Mouse (Mus musculus): Measurements from ENCODE around the gene Taf9. TPM values are rescaled to one million over a fixed set of nuclear protein-coding genes. Genes with fewer than 3 reads are reported as not detected.

The Taf9 gene
- polyA plus RNA-seq, 1 experiment from 2014 or later = 20.1 TPM

- 75% methylated on average over 8 of the region's 8 CpGs for WGBS (ENCODE audit: insufficient replicate concordance)
- no peak for TF ChIP-seq EP300 (IDR thresholded peaks at IDR 0.05; ENCODE audit: low read depth)
- peak; percentile 49 for TF ChIP-seq CTCF (IDR thresholded peaks at IDR 0.05; ENCODE audit: low read depth)
Observed at GRCm38 (mm10) chr13:100607756-100608155, 43.6 kb upstream of the Taf9 start.

GRCm38 (mm10) chr13:100611266-100611665 lies 40.1 kb upstream of the Taf9 start:
- Histone ChIP-seq H3K9me3 (ENCODE audit: low read length) (0 out of 2 replicates have a peak, but pooled peaks cover 3% of the 10 kb centered on the region), H3K36me3 (replicated peaks; ENCODE audit: insufficient read depth, low read length) (peaks cover 12% of the 10 kb centered on the region), H3K27me3 (ENCODE audit: insufficient read depth, low read length) (no peaks in the 10 kb centered on the region), H3K4me3 (ENCODE audit: low read depth, low read length) (no peak overlapping the region), H3K27ac (ENCODE audit: low read depth) (no peak overlapping the region), H3K9ac (replicated peaks) (no peak overlapping the region), H3K4me2 (ENCODE audit: low read depth, low read length) (no peak overlapping the region), H3K4me1 (ENCODE audit: insufficient read depth) (0 out of 2 replicates have a peak, but pooled peaks cover 4% of the 10 kb centered on the region)
- DNase-seq (no peak), ATAC-seq (no peak)
- TF ChIP-seq EP300 (IDR thresholded peaks at IDR 0.05; ENCODE audit: low read depth) (no peak), CTCF (IDR thresholded peaks at IDR 0.05; ENCODE audit: low read depth) (no peak)
- WGBS (ENCODE audit: insufficient replicate concordance) = 86% methylated on average over 13 of the region's 13 CpGs

More at GRCm38 (mm10) chr13:100607756-100608155, 43.6 kb upstream of the Taf9 start:
- ATAC-seq (no peak), DNase-seq (no peak)
- Histone ChIP-seq H3K27ac (ENCODE audit: low read depth) (no peak overlapping the region), H3K4me1 (ENCODE audit: insufficient read depth) (peaks cover 4% of the 10 kb centered on the region; the same call in 1 of the 2 replicates), H3K4me2 (ENCODE audit: low read depth, low read length) (no peak overlapping the region), H3K36me3 (replicated peaks; ENCODE audit: insufficient read depth, low read length) (peaks cover 12% of the 10 kb centered on the region), H3K27me3 (ENCODE audit: insufficient read depth, low read length) (no peaks in the 10 kb centered on the region), H3K4me3 (ENCODE audit: low read depth, low read length) (no peak overlapping the region), H3K9me3 (ENCODE audit: low read length) (0 out of 2 replicates have a peak, but pooled peaks cover 3% of the 10 kb centered on the region), H3K9ac (replicated peaks) (no peak overlapping the region)

- ATAC-seq = no peak
- 87% methylated on average over 10 of the region's 10 CpGs for WGBS (ENCODE audit: insufficient replicate concordance)
Observed at GRCm38 (mm10) chr13:100612251-100612650, 39.1 kb upstream of the Taf9 start.

GRCm38 (mm10) chr13:100612903-100613302 lies 38.5 kb upstream of the Taf9 start:
- Histone ChIP-seq H3K27me3 (ENCODE audit: insufficient read depth, low read length) (no peaks in the 10 kb centered on the region), H3K4me1 (ENCODE audit: insufficient read depth) (no peaks in the 10 kb centered on the region), H3K27ac (ENCODE audit: low read depth) (no peak overlapping the region), H3K4me3 (ENCODE audit: low read depth, low read length) (no peak overlapping the region), H3K9me3 (ENCODE audit: low read length) (no peaks in the 10 kb centered on the region), H3K4me2 (ENCODE audit: low read depth, low read length) (no peak overlapping the region), H3K36me3 (replicated peaks; ENCODE audit: insufficient read depth, low read length) (peaks cover 19% of the 10 kb centered on the region), H3K9ac (replicated peaks) (no peak overlapping the region)
- ATAC-seq (no peak), DNase-seq (no peak)
- 54% methylated on average over 2 of the region's 2 CpGs for WGBS (ENCODE audit: insufficient replicate concordance)
- no peak for TF ChIP-seq EP300 (IDR thresholded peaks at IDR 0.05; ENCODE audit: low read depth)
- peak; percentile 46 for TF ChIP-seq CTCF (IDR thresholded peaks at IDR 0.05; ENCODE audit: low read depth)

More at GRCm38 (mm10) chr13:100612251-100612650, 39.1 kb upstream of the Taf9 start:
- Histone ChIP-seq H3K27me3 (ENCODE audit: insufficient read depth, low read length) (no peaks in the 10 kb centered on the region), H3K4me2 (ENCODE audit: low read depth, low read length) (no peak overlapping the region), H3K27ac (ENCODE audit: low read depth) (no peak overlapping the region), H3K4me3 (ENCODE audit: low read depth, low read length) (no peak overlapping the region), H3K4me1 (ENCODE audit: insufficient read depth) (no peaks in the 10 kb centered on the region), H3K9ac (replicated peaks) (no peak overlapping the region), H3K9me3 (ENCODE audit: low read length) (0 out of 2 replicates have a peak, but pooled peaks cover 3% of the 10 kb centered on the region), H3K36me3 (replicated peaks; ENCODE audit: insufficient read depth, low read length) (peaks cover 13% of the 10 kb centered on the region)
- DNase-seq = no peak
- TF ChIP-seq CTCF (IDR thresholded peaks at IDR 0.05; ENCODE audit: low read depth) = no peak
- no peak for TF ChIP-seq EP300 (IDR thresholded peaks at IDR 0.05; ENCODE audit: low read depth)

- peak within 1 kb of the TSS; percentile 93 for H3K4me2 ChIP-seq (ENCODE audit: low read depth, low read length)
- H3K4me1 ChIP-seq (ENCODE audit: insufficient read depth) = no peaks in the 10 kb centered on the region
- ATAC-seq (peak; percentile 90), DNase-seq (peak; percentile 67)
- peak within 1 kb of the TSS; percentile 81 for H3K27ac ChIP-seq (ENCODE audit: low read depth)
- peak within 1 kb of the TSS; percentile 79 for H3K4me3 ChIP-seq (ENCODE audit: low read depth, low read length)
- peaks cover 28% of the 10 kb centered on the region for H3K36me3 ChIP-seq (replicated peaks; ENCODE audit: insufficient read depth, low read length)
- H3K9ac ChIP-seq (replicated peaks) = peak within 1 kb of the TSS; percentile 73
- no peaks in the 10 kb centered on the region for H3K9me3 ChIP-seq (ENCODE audit: low read length)
- H3K27me3 ChIP-seq (ENCODE audit: insufficient read depth, low read length) = no peaks in the 10 kb centered on the region
- WGBS (ENCODE audit: insufficient replicate concordance) = 3% methylated on average over 60 of the region's 77 CpGs
- TF ChIP-seq CTCF (IDR thresholded peaks at IDR 0.05; ENCODE audit: low read depth) (no peak; the same call in 1 of the 2 replicates), EP300 (IDR thresholded peaks at IDR 0.05; ENCODE audit: low read depth) (no peak)
Observed at GRCm38 (mm10) chr13:100616181-100617087, 34.9 kb upstream of the Taf9 start, which contains the start of gene Marveld2. TSS of gene Marveld2 (minus strand) at chr13:100616971.

- DNase-seq (no peak), ATAC-seq (no peak)
- no peak overlapping the region for H3K4me3 ChIP-seq (ENCODE audit: low read depth, low read length)
- H3K4me2 ChIP-seq (ENCODE audit: low read depth, low read length) = no peak overlapping the region
- H3K27me3 ChIP-seq (ENCODE audit: insufficient read depth, low read length) = no peaks in the 10 kb centered on the region
- H3K36me3 ChIP-seq (replicated peaks; ENCODE audit: insufficient read depth, low read length) = peaks cover 32% of the 10 kb centered on the region
- H3K9me3 ChIP-seq (ENCODE audit: low read length) = no peaks in the 10 kb centered on the region
- no peak overlapping the region for H3K27ac ChIP-seq (ENCODE audit: low read depth)
- H3K9ac ChIP-seq (replicated peaks) = no peak overlapping the region
- TF ChIP-seq CTCF (IDR thresholded peaks at IDR 0.05; ENCODE audit: low read depth) = no peak
- TF ChIP-seq EP300 (IDR thresholded peaks at IDR 0.05; ENCODE audit: low read depth) = no peak
- 87% methylated on average over 13 of the region's 13 CpGs for WGBS (ENCODE audit: insufficient replicate concordance)
- H3K4me1 ChIP-seq (ENCODE audit: insufficient read depth) = no peaks in the 10 kb centered on the region
Observed at GRCm38 (mm10) chr13:100617583-100617982, 33.8 kb upstream of the Taf9 start.

Measured in liver, postnatal 0 days (tissue).